Mouse (Mus musculus) B cell, adult 2 months (primary cell): ENCODE data around the gene Dbndd2.

Experiments
- DNase-seq, 2 experiments: peaks; one replicate each; pipeline ENCODE4 v3.0.0; 2022

Dbndd2 gene

GRCm38 (mm10) chr2:164485681-164486257 is at the start of gene Dbndd2:
TSS of gene Dbndd2 (plus strand) at chr2:164486106.
- no peak for DNase-seq

- DNase-seq: no peak
Measured at GRCm38 (mm10) chr2:164436215-164436913, 49.5 kb upstream of the Dbndd2 start.

- DNase-seq: no peak
Measured at GRCm38 (mm10) chr2:164436961-164437360, 48.9 kb upstream of the Dbndd2 start.

- DNase-seq: no peak
Measured at GRCm38 (mm10) chr2:164437710-164438109, 48.2 kb upstream of the Dbndd2 start.

GRCm38 (mm10) chr2:164438257-164438656 is 47.6 kb upstream of the Dbndd2 start:
- no peak for DNase-seq

- DNase-seq: no peak
Measured at GRCm38 (mm10) chr2:164439001-164439421, 46.9 kb upstream of the Dbndd2 start.

GRCm38 (mm10) chr2:164440314-164440713 is 45.6 kb upstream of the Dbndd2 start:
- no peak for DNase-seq

- DNase-seq: peak; percentile 79 to 82
Measured at GRCm38 (mm10) chr2:164441155-164441554, 44.8 kb upstream of the Dbndd2 start.

- no peak for DNase-seq
Measured at GRCm38 (mm10) chr2:164441731-164442130, 44.2 kb upstream of the Dbndd2 start.

GRCm38 (mm10) chr2:164442315-164443050 is 43.4 kb upstream of the Dbndd2 start:
- DNase-seq: peak; percentile 45 to 50

- peak; percentile 88 to 89 for DNase-seq
Measured at GRCm38 (mm10) chr2:164443051-164443437, 42.9 kb upstream of the Dbndd2 start.

- peak in 1 of 2 experiments; percentile 27 for DNase-seq
Measured at GRCm38 (mm10) chr2:164443460-164444000, 42.4 kb upstream of the Dbndd2 start, which contains the start of gene Sdc4. TSS of gene Sdc4 (minus strand) at chr2:164443887.

GRCm38 (mm10) chr2:164444701-164445100 is 41.2 kb upstream of the Dbndd2 start:
- DNase-seq: no peak

GRCm38 (mm10) chr2:164445399-164446085 is 40.4 kb upstream of the Dbndd2 start:
- DNase-seq: no peak

- no peak for DNase-seq
Measured at GRCm38 (mm10) chr2:164446086-164446469, 39.8 kb upstream of the Dbndd2 start.

GRCm38 (mm10) chr2:164448140-164448539 is 37.8 kb upstream of the Dbndd2 start:
- DNase-seq: no peak

GRCm38 (mm10) chr2:164448921-164449320 is 37.0 kb upstream of the Dbndd2 start:
- DNase-seq: no peak

GRCm38 (mm10) chr2:164449341-164450042 is 36.4 kb upstream of the Dbndd2 start:
- no peak for DNase-seq

- DNase-seq: no peak
Measured at GRCm38 (mm10) chr2:164452000-164452676, 33.8 kb upstream of the Dbndd2 start.

- no peak for DNase-seq
Measured at GRCm38 (mm10) chr2:164453047-164453757, 32.7 kb upstream of the Dbndd2 start.
